Mouse (Mus musculus) layer of hippocampus, postnatal 36 days (tissue): Measurements from ENCODE around the gene Kpna1. TPM values are rescaled to one million over a fixed set of nuclear protein-coding genes. Genes with fewer than 3 reads are reported as not detected.

ENCODE experiments used
- DNase-seq, 2 experiments: peaks; one replicate each; pipeline ENCODE4 v3.0.0; 2022
- total RNA-seq, 2 experiments: library from RNA; stranded (reverse); gene quantifications; 2 replicates each; pipeline ENCODE4 v1.2.3; 2021

Gene Kpna1
- total RNA-seq, 2 experiments from 2014 or later, result 134 to 153 TPM

DNA sequence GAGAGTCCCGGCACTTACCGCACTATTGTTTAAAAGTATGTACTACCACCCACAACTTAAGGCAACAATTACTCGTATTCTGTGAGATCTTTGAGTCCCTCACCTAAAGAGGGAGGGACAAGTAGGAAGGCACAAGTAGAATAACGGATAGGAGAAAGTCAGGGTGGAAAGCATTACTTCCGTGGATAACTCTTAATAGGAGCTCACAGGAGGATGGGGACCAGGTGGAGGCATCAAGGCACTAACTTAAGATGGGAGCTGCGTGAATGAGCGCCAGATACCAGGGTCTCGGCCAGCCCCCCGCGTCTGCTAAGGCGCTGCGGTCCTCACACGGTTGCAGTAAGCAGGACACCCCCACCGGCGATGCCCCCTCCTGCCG is 92.5 kb downstream of the Kpna1 start:
- no peak for DNase-seq

DNA sequence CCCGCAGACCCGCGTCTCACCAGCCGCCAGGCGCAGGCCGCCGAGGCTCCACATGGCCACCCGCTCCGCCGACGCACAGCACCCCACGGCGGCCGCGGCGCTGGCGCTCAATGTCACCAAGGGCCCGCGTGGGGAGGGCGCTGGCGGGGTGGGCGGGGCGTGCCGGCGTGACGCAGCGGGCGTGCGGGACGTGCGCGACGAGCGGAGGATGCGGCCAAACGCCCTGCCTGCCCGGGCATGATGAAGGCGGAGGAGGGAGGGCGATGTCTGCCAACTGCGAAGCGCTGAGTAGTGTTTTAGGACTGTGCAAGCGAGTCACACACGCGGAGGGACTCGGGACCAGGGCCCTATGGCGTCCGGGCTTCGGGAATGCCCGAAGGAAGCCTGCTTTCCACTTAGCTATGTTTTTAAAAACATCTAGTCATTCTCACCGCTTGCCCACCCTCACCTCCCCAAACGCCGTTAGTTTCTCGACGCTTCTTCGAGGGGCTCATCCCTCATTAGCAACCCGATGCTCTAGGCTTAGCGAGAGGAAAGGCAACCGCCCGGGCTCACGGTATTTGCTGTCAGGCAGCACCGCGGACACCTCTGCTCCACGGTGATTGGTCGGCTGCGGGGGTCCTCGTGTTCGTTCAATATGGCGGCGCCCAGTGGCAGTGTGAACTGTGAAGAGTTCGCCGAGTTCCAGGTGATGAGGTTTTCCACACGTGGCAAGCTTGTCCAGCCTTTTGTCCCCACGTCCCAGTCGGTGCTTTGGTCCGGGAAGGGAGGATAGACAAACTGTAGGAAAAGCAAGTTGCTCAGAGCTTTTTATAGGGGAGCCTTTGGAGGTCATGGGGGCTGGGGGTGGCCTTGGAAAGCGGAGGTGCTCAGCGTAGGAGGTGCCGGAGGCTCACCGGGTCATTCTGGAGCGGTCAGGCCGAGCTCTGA is 93.2 kb downstream of the Kpna1 start, which contains the start of the genes Fam162a and Ccdc58:
Gene Fam162a, minus strand, starts transcription at position 145 of the 930 bp plus-strand sequence.
Gene Ccdc58, plus strand, starts transcription at position 236 of the 930 bp plus-strand sequence.
- peak; percentile 89 to 92 for DNase-seq

DNA sequence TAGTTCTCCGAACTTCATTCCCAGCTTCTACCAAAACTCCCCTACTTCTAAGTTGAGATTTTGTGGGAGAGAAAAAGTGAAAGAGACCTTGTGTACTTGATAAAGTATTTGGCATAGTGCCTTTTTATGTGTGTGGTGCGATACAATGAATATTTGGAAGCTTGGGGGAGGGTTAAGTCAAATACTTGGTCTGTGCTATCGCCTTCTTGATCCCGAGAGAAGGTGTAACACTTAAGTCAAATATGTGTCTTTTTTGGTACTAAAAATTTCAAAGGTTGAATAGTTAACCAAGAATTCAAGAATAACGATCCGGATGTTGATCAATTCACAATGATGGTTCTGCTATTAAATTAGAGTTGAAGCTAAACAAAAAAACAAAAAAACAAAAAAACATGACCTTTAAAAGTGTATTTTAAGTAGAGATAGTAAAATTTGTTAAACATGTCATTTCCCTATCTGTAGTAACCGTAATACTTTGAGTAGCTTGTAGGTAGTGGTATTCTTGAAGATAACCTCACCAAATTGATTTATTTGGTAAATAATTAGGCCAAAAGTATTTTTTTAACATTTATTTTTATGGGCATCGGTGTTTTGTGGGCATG is 94.0 kb downstream of the Kpna1 start:
- DNase-seq, result no peak

GRCm38 (mm10) chr16:36074772-36075171 is 96.2 kb downstream of the Kpna1 start:
- no peak for DNase-seq

DNA sequence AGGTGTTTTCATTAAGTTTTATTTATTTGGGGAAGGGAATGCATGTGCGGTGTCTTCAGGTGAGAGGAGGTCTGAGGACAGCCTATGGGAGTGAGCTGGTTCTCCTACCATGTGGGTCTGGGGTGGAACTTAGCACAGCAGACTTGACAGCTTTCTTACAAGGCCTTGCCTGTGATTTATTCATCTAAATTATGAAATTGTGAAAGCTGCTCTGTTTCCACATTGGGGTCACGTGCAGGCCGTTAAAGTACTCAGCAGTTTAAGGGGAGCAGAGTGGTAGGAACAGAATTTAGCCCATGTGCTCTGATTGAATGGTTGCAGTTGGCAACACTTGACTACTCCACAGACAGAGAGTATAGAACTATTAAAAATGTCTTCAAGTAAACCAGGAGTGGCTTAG is 101.4 kb downstream of the Kpna1 start:
- no peak for DNase-seq

Other genes starting within 250 kb of the Kpna1 start
- 10 to 100 TPM; 67.2 to 68.0 TPM for gene Dirc2, start 209.4 kb upstream of the Kpna1 start, total RNA-seq
- 1 to 10 TPM; 6.1 to 7.8 TPM for gene Hspbap1, start 208.4 kb upstream of the Kpna1 start, total RNA-seq
- gene Parp14, start 107.2 kb upstream of the Kpna1 start, total RNA-seq, result 1 to 10 TPM; 1.3 to 1.9 TPM
- 1 to 10 TPM; 3.2 to 3.3 TPM for gene Parp9, start 40.3 kb upstream of the Kpna1 start, total RNA-seq
- gene Dtx3l, start 39.6 kb upstream of the Kpna1 start, total RNA-seq, result 1 to 10 TPM; 4.3 to 4.4 TPM
- 1 to 10 TPM; 5.4 to 5.8 TPM for gene Wdr5b, start 62.4 kb downstream of the Kpna1 start, total RNA-seq
- 10 to 100 TPM; 81.1 to 82.7 TPM for gene Fam162a, start 92.8 kb downstream of the Kpna1 start, total RNA-seq
- gene Ccdc58, start 92.9 kb downstream of the Kpna1 start, total RNA-seq, result 10 to 100 TPM; 21.3 to 23.9 TPM
- not detected for gene Csta1, start 152.5 kb downstream of the Kpna1 start, total RNA-seq
- not detected for gene Stfa2l1, start 178.1 kb downstream of the Kpna1 start, total RNA-seq
- not detected for gene Gm5483, start 205.5 kb downstream of the Kpna1 start, total RNA-seq
- gene Gm5416, start 231.7 kb downstream of the Kpna1 start, total RNA-seq, result not detected
- not detected for gene 2010005H15Rik, start 242.7 kb downstream of the Kpna1 start, total RNA-seq